Mouse (Mus musculus): ENCODE measurements around the gene Kat6b.

- TF ChIP-seq CTCF (IDR thresholded peaks at IDR 0.05; ENCODE audit: insufficient read depth, low read depth, low read length) = no peak
- TF ChIP-seq POLR2A (IDR thresholded peaks at IDR 0.05; ENCODE audit: insufficient read depth, low read depth, low read length) = no peak
These were observed 68.4 kb downstream of the Kat6b start for GRCm38 (mm10) chr14:21549608-21550115.
